Mouse (Mus musculus): ENCODE results near the gene Fam243. TPM values are rescaled to one million over a fixed set of nuclear protein-coding genes. Genes with fewer than 3 reads are reported as not detected.

The Fam243 gene
- total and polyA plus RNA-seq, 3 experiments: not detected

GRCm38 (mm10) chr16:92320361-92320760, 880 bp downstream of the Fam243 start:
- Histone ChIP-seq H3K36me3 (ENCODE audit: control insufficient read depth in 1 of 2, insufficient read depth in 2 of 2, low read length in 2 of 2) (peaks cover 0 to 2% of the 10 kb centered on the region in 2 experiments; a peak in 1 of 4 replicates), H3K79me2 (ENCODE audit: control insufficient read depth, insufficient read depth, low read length, poor library complexity) (no peaks in the 10 kb centered on the region; the same call in 1 of the 2 replicates), H3K27me3 (ENCODE audit: control insufficient read depth in 1 of 2, insufficient read depth in 2 of 2, low read length in 2 of 2) (peaks cover 3% of the 10 kb centered on the region in 2 experiments; a peak in 3 of 4 replicates), H3K4me1 (ENCODE audit: control insufficient read depth in 1 of 2, insufficient read depth in 2 of 2, low read length in 2 of 2) (peaks cover 0 to 6% of the 10 kb centered on the region in 2 experiments; a peak in 1 of 4 replicates), H3K9ac (ENCODE audit: control insufficient read depth, low read depth, low read length, poor library complexity, severe bottlenecking) (no peak overlapping the region), H3K27ac (ENCODE audit: control insufficient read depth, low read depth, low read length) (no peak overlapping the region), H3K4me3 (ENCODE audit: control insufficient read depth in 1 of 2, insufficient read depth in 1 of 2, low read depth in 2 of 2, low read length in 2 of 2) (no peak overlapping the region), H3K9me3 (replicated peaks; ENCODE audit: insufficient read depth, low read length) (no peaks in the 10 kb centered on the region)
- no peak for DNase-seq (ENCODE audit: low read depth, low spot score)
- no peak for TF ChIP-seq ZKSCAN1 (IDR thresholded peaks at IDR 0.05; ENCODE audit: low read depth, low read length)
- TF ChIP-seq CHD2 (IDR thresholded peaks at IDR 0.05; ENCODE audit: low read length): no peak

DNA sequence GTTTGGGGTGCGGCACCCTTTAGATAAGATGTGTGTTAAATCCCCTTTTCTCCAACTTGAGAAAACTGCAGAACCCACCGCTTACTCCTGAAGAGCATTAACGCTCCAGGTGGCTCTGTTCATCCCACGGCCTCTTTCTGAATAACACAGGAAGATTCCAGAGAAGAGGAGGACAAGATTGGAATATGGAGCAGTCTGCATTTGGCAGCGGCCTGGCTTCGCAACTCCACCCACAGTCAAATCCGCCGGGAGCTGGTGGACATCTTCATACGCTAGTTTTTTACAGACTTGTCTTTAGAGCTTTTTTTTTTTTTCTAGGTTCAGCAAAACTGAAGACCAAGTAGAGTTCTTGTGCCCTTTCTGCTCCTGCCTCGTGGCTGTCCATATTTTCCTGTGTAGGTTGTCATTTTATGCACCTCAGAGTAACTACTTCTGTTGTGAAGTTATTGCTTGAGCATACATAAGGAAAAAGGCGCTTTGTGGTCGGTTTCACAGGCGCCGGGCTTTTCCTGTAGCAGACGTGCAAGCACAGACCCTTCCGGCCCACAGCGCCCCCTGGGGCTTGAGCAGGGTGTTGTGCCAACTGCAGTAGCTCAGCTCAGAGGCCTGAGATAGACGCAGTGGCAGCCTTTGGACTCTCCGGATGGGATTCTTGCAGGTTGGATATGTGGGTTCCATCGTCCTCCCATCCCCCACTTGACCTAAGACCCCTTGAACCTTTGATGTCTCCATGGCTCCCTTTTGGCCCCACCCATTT, 1.7 kb downstream of the Fam243 start:
- Histone ChIP-seq H3K4me3 (ENCODE audit: control insufficient read depth in 1 of 2, insufficient read depth in 1 of 2, low read depth in 2 of 2, low read length in 2 of 2) (peak overlapping the region; percentile 48 to 52), H3K27ac (ENCODE audit: control insufficient read depth, low read depth, low read length) (peak overlapping the region; percentile 38; the same call in 1 of the 2 replicates), H3K4me1 (ENCODE audit: control insufficient read depth in 1 of 2, insufficient read depth in 2 of 2, low read length in 2 of 2) (peaks cover 0 to 6% of the 10 kb centered on the region in 2 experiments; a peak in 1 of 4 replicates), H3K36me3 (ENCODE audit: control insufficient read depth in 1 of 2, insufficient read depth in 2 of 2, low read length in 2 of 2) (peaks cover 0 to 2% of the 10 kb centered on the region in 2 experiments; a peak in 1 of 4 replicates), H3K79me2 (ENCODE audit: control insufficient read depth, insufficient read depth, low read length, poor library complexity) (no peaks in the 10 kb centered on the region; the same call in 1 of the 2 replicates), H3K27me3 (ENCODE audit: control insufficient read depth in 1 of 2, insufficient read depth in 2 of 2, low read length in 2 of 2) (peaks cover 0 to 3% of the 10 kb centered on the region in 2 experiments; a peak in 2 of 4 replicates), H3K9ac (ENCODE audit: control insufficient read depth, low read depth, low read length, poor library complexity, severe bottlenecking) (peak overlapping the region; percentile 69), H3K9me3 (replicated peaks; ENCODE audit: insufficient read depth, low read length) (no peaks in the 10 kb centered on the region)
- peak; percentile 89 for DNase-seq (ENCODE audit: low read depth, low spot score)
- TF ChIP-seq POLR2AphosphoS5 (IDR thresholded peaks at IDR 0.05; ENCODE audit: borderline replicate concordance, low read depth, low read length): no peak
- no peak for TF ChIP-seq GABPA (IDR thresholded peaks at IDR 0.05; ENCODE audit: low read depth, low read length)
- no peak for TF ChIP-seq NELFE (IDR thresholded peaks at IDR 0.05; ENCODE audit: low read depth, low read length)
- TF ChIP-seq USF1 (IDR thresholded peaks at IDR 0.05; ENCODE audit: low read depth, low read length): no peak
- TF ChIP-seq ZMIZ1 (IDR thresholded peaks at IDR 0.05; ENCODE audit: low read depth, low read length): no peak
- TF ChIP-seq MYB (IDR thresholded peaks at IDR 0.05; ENCODE audit: low read depth, low read length): no peak
- TF ChIP-seq USF2 (IDR thresholded peaks at IDR 0.05; ENCODE audit: borderline replicate concordance in 1 of 2, insufficient read depth in 1 of 2, low read depth in 1 of 2, low read length in 2 of 2): no peak
- no peak for TF ChIP-seq NRF1 (IDR thresholded peaks at IDR 0.05; ENCODE audit: insufficient read depth, low read depth, low read length, poor library complexity, severe bottlenecking)
- TF ChIP-seq RAD21 (IDR thresholded peaks at IDR 0.05; ENCODE audit: low read depth, low read length): peak; percentile 39
- no peak for TF ChIP-seq POLR2A (IDR thresholded peaks at IDR 0.05; ENCODE audit: control insufficient read depth in 1 of 2, insufficient read depth in 1 of 2, low read depth in 1 of 2, low read length in 2 of 2, poor library complexity in 1 of 2)
- no peak for TF ChIP-seq MEF2A (IDR thresholded peaks at IDR 0.05; ENCODE audit: extremely low read depth, insufficient replicate concordance, low read depth, low read length, poor library complexity, severe bottlenecking)
- TF ChIP-seq TBP (IDR thresholded peaks at IDR 0.05; ENCODE audit: low read depth, low read length): no peak
- TF ChIP-seq CHD2 (IDR thresholded peaks at IDR 0.05; ENCODE audit: low read length): no peak
- no peak for TF ChIP-seq MAFK (IDR thresholded peaks at IDR 0.05; ENCODE audit: borderline replicate concordance, low read depth, low read length)
- no peak for TF ChIP-seq MXI1 (IDR thresholded peaks at IDR 0.05; ENCODE audit: low read depth, low read length)
- TF ChIP-seq HCFC1 (IDR thresholded peaks at IDR 0.05; ENCODE audit: low read depth, low read length): no peak
- no peak for TF ChIP-seq EP300 (IDR thresholded peaks at IDR 0.05; ENCODE audit: low read depth in 1 of 2, low read length in 2 of 2)
- no peak for TF ChIP-seq MAX (IDR thresholded peaks at IDR 0.05; ENCODE audit: low read length)
- no peak for TF ChIP-seq KAT2A (conservative IDR thresholded peaks at IDR 0.05; ENCODE audit: low read depth, low read length)
- TF ChIP-seq POLR2AphosphoS2 (IDR thresholded peaks at IDR 0.05; ENCODE audit: low read length): no peak
- 0 out of 2 replicates have a peak, but pooled peaks have one; percentile 32 for TF ChIP-seq MYC (IDR thresholded peaks at IDR 0.05; ENCODE audit: low read depth, low read length)
- TF ChIP-seq JUND (IDR thresholded peaks at IDR 0.05; ENCODE audit: low read depth, low read length): no peak
- peak; percentile 59; the same call in 1 of the 2 replicates for TF ChIP-seq SIN3A (IDR thresholded peaks at IDR 0.05; ENCODE audit: low read length)
- peak; percentile 78 for TF ChIP-seq ZNF384 (IDR thresholded peaks at IDR 0.05; ENCODE audit: low read depth, low read length)
- peak; percentile 82 to 93 (median 88) for TF ChIP-seq CTCF (IDR thresholded peaks at IDR 0.05 in 2 of 3, conservative IDR thresholded peaks at IDR 0.05 in 1 of 3; ENCODE audit: control insufficient read depth in 1 of 3, insufficient read depth in 1 of 3, low read depth in 2 of 3, low read length in 3 of 3, poor library complexity in 1 of 3, severe bottlenecking in 1 of 3)
- TF ChIP-seq SMC3 (IDR thresholded peaks at IDR 0.05; ENCODE audit: low read depth, low read length): peak; percentile 55
- TF ChIP-seq MAZ (IDR thresholded peaks at IDR 0.05; ENCODE audit: low read depth, low read length): no peak
- TF ChIP-seq ZC3H11A (IDR thresholded peaks at IDR 0.05; ENCODE audit: low read depth, low read length): no peak
- no peak for TF ChIP-seq TAL1 (IDR thresholded peaks at IDR 0.05; ENCODE audit: low read length)

All from MEL (cell line).